Mouse (Mus musculus) heart, postnatal 25 days (tissue): ENCODE measurements around the gene Fam228a. TPM values are rescaled to one million over a fixed set of nuclear protein-coding genes. Genes with fewer than 3 reads are reported as not detected.
A peak's percentile ranks its signal among the peaks of the same experiment; 100 is the strongest.
"Not testable (repeated sequence)": the region's sequence is repeated elsewhere in the genome, so short reads cannot be mapped to it uniquely, and the experiment has no call there.

Experiments
- DNase-seq: peaks from one replicate; pipeline ENCODE4 v3.0.0; 2022; ENCODE audit warnings: low spot score
- intact Hi-C: fragments of 180-260 bp; cut with DNase I; formaldehyde crosslinking; loops from one replicate; pipeline ENCODE4 v1.15.1; 2025
- total RNA-seq, 2 experiments: library from RNA; stranded (reverse); gene quantifications; 2 replicates each; pipeline ENCODE4 v1.2.3; 2021

The Fam228a gene
- total RNA-seq, result under 1 TPM in 1 of 2 experiments, not detected in 1; 0.08 TPM

DNA sequence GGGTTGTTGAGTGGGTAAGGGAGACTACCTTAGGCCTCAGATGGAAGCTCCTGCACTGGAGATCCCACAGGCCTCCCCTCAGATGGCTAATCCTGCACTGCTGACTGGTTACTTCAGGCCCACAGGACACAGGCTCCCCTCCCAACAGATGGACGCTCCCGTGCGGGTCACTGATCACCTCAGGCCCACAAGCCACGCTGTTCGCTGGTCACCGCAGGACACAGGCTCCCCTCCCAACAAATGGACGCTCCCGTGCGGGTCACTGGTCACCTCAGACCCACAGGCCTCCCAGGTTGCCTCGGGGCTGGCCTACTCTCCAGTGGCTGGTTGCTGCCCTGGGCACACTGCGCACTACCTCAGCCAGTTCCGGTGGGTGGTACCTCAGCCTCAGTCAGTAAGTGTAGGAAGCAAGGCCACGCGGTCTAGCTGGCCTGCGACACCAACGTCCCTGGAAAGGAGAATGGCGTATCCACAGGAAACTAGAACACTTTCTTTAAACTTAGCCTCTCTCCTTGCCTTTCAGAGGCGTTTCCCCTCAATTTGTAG, at the start of gene Fam228a:
TSS of gene Fam228a (minus strand) at position 400 of the 546 bp plus-strand sequence.
- DNase-seq, result no peak
- intact Hi-C loops, result no loop called here

DNA sequence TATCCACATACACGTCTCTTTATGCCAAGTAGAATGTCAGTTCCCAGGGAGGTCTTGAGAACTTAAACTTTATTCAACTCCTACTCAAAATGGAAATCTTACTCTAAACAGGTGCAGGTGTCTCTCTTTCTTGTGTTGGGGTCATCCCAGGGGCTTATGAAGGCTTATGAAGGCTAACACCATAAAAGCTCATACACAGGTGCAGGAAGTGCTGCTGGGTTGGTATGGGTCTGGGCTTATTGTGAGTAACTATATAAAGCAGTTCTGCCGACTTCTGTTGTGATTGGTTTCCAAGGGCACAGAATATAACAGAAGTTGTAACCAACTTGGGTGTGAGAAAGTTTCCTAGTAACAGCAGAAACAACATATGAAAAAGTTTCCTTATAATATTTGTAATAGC, 46.2 kb upstream of the Fam228a start:
- intact Hi-C loops, result no loop called here
- DNase-seq, result no peak

DNA sequence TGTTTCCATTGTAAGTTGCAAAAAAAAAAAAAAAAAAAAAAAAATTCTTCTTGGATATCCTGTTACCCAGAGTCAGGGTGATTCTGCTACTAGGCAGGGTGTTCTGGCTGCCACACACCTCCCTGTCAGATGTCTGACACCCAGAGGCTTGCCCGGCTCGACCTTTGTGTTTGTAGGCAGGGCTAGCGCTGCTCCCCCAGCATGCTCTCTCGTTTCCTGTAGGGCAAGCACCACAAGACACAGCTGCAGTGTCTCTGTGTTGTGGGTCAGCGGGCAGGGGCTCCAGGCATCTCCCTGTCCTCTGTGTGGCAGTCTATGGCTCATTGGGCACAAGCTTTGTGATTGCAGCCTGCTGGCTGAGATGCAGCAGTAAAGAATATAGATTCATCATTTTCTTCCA, 45.4 kb upstream of the Fam228a start:
- DNase-seq, result no peak
- intact Hi-C loops, result no loop called here

DNA sequence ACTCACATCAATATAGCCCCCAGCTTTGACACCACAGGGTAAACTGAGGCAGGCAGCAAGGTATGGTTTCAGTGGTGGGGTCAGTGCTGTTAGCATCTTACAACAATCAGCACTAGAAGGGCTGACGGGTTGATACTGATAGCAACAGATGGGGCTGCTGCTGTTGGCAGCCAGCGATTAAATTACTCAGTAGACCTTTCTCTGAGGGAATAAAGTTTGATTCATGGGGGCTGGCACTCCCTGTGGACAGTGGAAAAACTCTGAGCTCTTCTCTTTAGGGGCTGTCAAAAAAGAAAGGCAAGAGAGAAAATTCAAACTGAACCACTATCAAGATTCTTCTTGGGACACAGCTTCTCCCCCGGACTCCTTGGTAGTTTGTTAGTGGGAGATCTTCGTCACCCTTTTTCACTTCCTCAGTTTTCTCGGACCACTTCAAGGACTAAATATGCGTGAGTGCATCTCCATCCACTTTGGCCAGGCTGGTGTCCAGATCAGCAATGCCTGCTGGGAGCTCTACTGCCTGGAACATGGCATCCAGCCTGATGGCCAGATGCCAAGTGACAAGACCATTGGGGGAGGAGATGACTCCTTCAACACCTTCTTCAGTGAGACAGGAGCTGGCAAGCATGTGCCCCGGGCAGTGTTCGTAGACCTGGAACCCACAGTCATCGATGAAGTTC, 43.6 kb upstream of the Fam228a start:
- DNase-seq, intact Hi-C loops: not testable (repeated sequence)

DNA sequence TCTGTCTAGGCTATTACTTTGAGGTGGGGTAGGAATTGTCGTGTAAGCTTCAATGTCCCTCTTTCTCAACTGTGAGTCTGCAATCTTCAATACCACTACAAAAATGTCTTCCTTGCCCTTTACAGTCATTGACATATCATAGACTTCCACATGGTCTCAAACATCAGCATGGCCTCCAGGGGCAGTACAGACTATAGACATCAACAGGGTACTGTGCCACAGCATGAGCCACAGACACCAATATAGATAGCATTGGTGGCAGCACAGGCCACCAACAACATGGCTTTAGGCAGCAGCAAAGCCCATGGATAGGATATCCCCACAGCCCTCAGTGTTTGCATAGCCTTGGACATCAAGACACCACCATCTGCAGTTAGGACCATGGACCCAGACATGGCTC, 43.0 kb upstream of the Fam228a start:
- DNase-seq, result no peak
- intact Hi-C loops, result no loop called here

DNA sequence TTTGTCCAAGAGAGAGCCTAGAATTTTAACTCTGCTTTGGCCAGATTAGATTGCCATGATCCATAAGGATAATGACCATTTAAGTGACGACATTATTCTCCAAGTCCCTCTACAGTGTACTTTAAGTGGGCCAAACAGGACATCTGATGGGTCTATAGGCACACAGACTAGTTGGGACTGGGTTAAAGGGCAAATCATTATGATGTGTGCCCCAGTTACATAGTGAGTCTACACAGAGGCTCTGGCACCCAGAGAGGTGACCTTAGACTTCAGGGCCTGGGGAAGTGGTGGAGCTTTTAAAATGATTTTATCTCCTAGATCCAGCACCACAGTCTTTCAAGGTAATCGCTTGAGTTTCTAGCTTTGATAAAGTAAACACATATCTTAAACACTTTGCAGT, 42.0 kb upstream of the Fam228a start:
- no peak for DNase-seq
- intact Hi-C loops, result no loop called here

DNA sequence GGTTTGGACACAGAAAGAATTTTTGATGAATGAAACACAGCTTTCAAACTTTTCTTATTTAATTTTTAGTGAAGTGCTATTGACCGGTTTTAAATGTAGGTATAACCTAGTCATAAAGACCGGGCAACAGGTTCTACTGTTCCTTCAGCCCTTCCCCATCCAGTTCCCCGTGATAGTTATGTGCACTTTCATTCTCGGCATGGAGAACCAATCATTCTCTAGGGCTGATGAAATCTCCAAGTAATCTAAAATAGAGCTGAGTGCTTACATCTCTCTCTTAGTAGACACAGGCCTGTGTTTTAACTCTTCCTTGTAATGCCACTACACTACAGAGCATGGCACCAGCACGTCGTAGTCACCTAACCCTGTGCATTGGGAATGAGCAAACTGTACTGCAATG, 39.5 kb upstream of the Fam228a start:
- DNase-seq, result no peak
- intact Hi-C loops, result no loop called here

DNA sequence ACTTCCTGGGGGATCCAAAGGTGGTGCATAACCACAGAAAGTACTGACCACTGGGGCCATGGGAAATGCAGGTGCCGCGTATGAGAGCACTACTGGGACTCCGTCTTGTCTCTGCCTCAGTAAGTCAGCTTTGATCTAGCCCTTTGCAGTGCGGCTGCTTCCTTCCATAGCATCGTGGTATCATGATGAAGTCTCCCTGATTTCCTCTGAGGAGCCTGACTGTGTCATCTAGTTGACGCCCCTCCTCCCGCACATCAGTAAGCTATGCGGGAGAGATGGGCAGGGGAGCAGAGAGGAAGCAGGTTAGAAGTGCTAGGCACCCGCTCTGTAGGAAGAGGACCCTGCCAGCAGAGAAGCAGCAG, 37.3 kb upstream of the Fam228a start:
- no peak for DNase-seq

DNA sequence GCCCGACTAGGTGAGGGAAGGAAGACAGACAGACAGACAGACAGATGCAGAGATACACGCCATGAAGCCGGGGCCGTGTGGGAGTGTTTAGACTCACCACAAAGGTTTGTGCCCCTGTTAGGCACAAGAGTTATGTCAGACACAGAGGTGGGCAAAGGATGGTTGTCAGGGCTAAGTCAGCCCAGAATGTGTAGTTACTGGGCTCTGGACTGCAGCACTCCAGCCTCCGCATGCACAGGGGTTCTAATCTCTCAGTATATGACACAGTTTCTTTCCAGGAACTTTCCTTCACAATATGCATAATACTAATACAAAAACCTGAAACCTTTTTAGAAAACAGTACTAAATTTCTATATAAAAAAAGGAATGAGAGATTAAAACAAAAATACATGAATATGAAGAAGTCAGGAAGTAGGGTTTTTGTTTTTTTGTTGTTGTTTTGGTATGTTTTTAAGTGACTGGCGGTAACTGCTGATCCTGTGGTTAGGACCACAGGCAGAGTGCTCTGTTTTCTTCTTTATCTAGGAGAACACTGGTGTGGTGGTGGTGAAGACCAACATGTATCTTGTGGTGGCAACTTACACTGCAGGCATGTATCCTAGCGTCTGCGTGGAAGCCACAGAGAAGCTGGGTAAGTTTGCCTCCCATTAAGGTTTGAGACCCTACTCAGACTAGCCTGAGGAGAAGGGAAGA, 36.8 kb upstream of the Fam228a start:
- intact Hi-C loops, result no loop called here
- DNase-seq, result no peak

More for the DNA sequence above, 37.3 kb upstream of the Fam228a start:
- intact Hi-C loops, result no loop called here

DNA sequence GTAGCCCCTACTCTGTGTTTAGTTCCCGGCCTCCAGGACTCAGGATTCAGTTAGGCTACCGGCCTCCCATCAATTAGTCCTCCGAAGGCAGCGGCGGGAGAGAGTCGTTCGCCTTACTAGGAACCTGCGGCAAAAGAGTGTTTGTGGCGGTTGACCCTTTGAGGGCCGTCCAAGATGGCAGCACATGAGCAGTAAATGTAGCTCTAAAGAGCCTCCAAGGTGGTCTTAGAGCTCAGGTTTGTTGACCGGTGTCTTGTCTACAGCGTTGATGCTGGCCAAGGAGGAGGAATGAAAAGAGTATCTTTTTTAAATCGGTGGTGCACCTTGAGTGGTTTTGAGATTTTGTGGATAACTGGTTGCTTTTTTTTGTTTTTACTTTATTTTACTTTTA, 31.1 kb upstream of the Fam228a start:
- no peak for DNase-seq
- intact Hi-C loops, result loop anchor here (5.0 kb wide), 2 partner anchors 148 to 197 kb away; partner anchors contain the start of gene Atad2b

DNA sequence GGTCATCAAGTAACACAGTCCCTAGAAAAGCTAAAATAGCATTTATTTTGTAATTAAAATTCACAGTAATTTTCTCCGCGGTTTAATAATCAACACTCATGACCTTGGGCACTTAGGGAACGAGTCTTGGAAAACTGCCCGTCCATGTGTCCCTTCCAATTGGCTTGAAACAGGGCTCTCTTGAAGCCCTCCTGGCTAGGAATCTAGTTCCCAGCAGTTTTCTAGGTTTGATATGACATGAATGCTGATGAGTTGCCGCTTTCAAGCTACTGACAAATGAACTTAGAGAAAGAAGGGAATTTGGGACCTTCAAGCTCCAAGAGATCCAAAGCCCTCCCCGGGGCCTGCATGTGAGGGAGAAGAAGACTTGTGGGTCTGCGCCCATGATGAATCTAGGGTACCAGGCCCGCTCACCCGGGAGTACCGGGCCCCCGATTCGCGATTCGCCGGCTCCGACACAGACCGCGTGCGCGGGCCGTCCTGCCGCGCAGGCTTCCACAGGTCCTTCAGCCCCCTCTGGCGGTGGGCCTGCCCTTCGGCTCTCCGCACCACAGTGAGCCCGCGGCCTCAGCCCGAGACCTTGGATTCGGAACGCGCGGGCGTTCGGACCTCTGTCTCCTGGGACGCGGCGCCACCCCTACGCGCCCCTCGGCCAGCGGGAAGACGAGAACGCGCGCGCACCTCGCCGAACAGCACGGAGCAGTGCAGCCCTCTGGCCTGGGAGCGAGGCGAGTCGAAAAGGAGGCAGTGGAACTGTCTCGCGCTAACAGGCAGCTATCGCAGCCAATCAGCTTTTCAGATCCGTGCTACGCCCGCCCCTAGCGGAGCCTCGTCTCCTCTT, 30.5 kb upstream of the Fam228a start, which contains the start of the genes Pfn4 and Fam228b:
TSS of gene Pfn4 (plus strand) at position 531 of the 841 bp plus-strand sequence.
TSS of gene Fam228b (minus strand) at position 776 of the 841 bp plus-strand sequence.
- intact Hi-C loops, result loop anchor here (5.0 kb wide), 2 partner anchors 149 to 196 kb away; partner anchors contain the start of gene Atad2b
- DNase-seq, result peak; percentile 89

DNA sequence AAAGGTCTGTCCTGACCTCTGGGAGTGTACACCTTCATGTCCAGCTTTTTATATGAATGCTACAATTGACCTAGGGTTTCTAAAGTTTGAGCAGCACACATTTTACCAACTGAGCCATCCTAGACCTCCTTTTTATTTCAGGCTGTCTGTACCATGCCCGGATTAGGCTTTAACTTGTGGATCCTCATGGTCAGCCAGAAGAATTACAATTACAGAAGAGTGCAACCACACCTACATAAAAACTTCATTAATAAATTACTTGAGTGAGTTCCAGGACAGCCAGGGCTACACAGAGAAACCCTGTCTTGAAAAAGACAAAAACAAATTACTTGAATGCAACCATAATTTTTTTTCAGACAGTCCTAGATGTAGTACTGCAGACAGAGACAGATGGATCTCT, 18.8 kb upstream of the Fam228a start:
- intact Hi-C loops, result no loop called here
- DNase-seq, result no peak

DNA sequence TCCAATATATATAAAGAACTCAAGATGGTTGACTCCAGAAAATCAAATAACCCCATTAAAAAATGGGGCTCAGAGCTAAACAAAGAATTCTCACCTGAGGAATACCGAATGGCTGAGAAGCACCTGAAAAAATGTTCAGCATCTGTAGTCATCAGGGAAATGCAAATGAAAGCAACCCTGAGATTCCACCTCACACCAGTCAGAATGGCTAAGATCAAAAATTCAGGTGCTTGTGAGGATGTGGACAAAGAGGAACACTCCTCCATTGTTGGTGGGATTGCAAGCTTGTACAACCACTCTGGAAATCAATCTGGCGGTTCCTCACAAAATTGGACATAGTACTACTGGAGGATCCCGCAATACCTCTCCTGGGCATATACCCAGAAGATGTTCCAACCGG, 16.2 kb upstream of the Fam228a start:
- intact Hi-C loops, DNase-seq: not testable (repeated sequence)

DNA sequence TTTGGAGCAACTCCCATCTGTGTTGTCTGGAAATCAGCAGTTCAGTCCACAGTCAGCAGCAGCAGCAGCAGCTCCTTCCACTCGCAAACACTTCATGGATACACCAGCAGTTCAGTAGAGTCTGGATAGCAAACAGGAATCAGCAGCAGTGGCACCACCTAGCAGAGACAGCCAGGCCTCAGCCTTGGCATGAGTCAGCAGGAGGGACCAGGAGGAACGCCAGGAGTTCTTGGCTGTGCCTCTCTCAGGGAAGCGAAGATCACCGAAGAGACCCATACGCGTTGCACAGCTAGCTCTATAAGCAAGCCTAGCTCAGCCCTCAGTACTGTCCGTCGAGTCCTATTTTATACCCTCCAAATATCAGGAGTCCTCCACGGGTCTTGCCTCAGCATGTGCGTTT, 6.3 kb upstream of the Fam228a start:
- no peak for DNase-seq
- intact Hi-C loops, result no loop called here

DNA sequence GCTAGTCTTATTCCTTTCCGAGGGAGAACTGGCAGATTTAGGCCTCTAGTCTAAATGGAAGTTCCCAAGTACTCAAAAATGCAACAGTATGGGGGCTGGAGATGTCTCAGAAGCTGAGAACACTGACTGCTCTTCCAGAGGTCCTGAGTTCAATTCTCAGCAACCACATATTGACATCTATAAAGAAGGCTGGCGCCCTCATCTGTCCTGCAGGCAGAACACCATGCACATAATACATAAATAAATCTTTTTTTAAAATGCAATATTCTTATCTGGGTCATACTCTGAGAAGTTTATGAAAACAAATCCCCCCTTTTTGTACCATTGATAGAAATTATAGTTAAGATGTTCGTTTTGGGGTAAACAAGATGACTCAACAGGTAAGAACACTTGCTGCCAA, 4.0 kb upstream of the Fam228a start:
- no peak for DNase-seq
- intact Hi-C loops, result no loop called here

DNA sequence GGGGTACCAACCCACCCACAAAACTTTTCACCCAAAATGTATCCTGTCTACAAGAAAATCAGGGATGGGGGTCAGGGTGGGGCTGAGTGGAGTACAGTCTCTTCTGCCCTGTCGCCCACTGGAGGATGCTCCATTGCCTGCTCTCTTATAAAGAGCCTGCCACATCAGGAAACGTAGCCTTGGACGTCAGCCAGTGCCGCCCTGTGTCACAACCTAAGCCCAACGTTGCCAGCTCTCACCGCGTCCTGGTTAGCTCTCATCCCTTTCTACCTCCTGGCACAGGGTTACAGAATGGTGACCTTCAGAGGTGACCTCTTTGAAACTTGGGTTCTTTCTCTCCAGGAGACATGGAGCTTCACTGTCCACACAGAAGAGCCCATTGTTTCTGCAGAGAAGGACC, 2.6 kb upstream of the Fam228a start:
- no peak for DNase-seq
- intact Hi-C loops, result no loop called here

DNA sequence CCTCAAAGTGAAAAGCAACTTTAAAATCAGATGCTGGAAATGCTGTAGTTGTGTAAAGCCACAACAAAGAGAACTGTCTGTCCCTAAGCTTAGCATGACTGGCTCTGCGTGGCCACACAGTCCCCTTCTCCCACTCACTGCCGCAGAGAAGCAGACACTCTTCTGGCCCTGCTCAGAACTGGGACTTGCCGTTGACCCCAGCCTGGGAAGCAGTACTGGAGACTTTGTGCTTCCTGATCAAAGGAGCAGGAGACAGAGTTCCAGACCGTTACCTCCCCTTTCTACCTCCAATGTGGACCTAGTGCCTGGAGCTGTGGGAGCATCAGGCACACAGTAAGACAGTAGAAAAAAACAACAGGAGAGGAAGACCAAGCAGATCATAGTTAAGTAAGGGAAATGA, 5.9 kb downstream of the Fam228a start:
- DNase-seq, result no peak
- intact Hi-C loops, result no loop called here

DNA sequence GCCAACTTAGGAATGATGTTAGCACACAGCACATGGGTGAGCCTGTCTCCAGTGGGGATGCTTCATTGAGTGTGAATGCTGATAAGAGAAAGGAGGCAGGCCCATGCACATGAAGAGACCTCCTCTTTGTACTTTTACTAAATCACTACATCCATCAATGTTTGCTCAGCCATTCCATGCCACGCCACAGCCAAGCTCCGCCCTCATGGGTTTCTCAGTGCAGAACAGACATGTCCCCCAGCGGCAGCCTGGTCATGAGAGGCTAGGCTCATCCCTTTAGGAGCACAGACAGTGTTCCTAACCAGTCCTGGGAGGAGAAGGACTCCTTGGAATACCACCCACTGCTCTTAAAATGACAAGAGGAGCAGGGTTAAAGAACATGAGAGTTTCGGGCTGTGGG, 6.6 kb downstream of the Fam228a start:
- intact Hi-C loops, result no loop called here
- no peak for DNase-seq

DNA sequence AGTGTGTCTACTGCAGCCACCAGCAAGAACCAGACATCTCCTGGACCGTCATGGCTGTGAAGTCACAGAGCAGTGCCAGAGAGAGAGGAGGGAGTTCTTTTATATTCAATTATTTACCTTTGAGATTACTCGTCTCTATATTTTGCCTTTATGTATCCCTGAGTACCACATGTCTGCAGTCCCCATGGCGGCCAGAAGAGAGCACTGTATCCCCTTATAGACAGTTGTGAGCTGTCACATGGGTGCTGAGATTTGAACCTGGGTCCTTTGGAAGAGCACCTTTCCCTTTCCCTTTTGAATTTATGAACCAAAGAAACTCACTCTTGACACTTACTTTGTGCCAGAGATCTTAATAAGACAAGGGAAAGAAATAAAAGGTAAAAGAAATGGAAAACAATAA, 9.1 kb downstream of the Fam228a start:
- DNase-seq, result no peak
- intact Hi-C loops, result no loop called here
